8 mouse cellular contexts compared by ENCODE assay signal in the genomic region with DNA sequence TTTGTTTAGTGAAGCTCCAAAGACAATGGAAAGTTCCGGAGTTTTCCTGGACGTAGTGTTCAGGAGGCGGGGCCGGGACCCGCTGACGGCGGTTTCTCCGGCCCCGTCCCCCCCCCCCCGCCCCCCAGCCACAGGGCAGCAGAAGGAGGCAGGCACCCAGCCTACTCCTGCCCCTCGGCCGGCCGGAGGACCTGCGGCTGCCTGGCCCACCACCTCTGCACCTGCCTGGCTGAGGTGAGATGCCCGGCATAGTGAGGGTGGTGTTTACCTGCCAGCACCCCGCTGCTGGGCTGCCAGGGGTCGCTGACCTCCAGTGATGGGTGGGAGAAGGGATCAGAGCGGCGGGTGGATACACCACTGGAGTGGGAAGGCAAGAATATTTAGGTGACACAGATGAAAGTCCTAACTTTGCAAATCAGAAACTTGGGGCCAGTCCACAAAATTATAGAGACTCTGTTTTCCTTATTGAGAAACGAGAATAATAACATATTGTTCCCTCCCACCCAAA. TPM values are rescaled to one million over a fixed set of nuclear protein-coding genes. Genes with fewer than 3 reads are reported as not detected.
A peak's percentile ranks its signal among the peaks of the same experiment; 100 is the strongest.
DNase-seq lines count a peak whose midpoint lies in the region; ATAC-seq lines count a peak whose summit lies in the region.

A gene (plus strand): TSS at position 169 of the 508 bp plus-strand sequence.

- H3K4me2 ChIP-seq in kidney, embryonic 15.5 days = peak within 1 kb of the TSS; percentile 52
- peak within 1 kb of the TSS; percentile 39 for H3K4me2 ChIP-seq in embryonic facial prominence, embryonic 12.5 days (replicated peaks)
- peak within 1 kb of the TSS; percentile 22; the same call in 1 of the 2 replicates for H3K4me2 ChIP-seq in hindbrain, embryonic 11.5 days (replicated peaks; ENCODE audit: low read depth, low read length)
- H3K4me2 ChIP-seq in midbrain, embryonic 14.5 days (ENCODE audit: low read length) = peak within 1 kb of the TSS; percentile 1; the same call in 1 of the 2 replicates

- H3K27ac ChIP-seq in kidney, embryonic 15.5 days = no peak within 1 kb of the TSS
- H3K27ac ChIP-seq in embryonic facial prominence, embryonic 12.5 days = no peak within 1 kb of the TSS
- no peak within 1 kb of the TSS for H3K27ac ChIP-seq in hindbrain, embryonic 11.5 days (ENCODE audit: low read depth, low read length)
- H3K27ac ChIP-seq in midbrain, embryonic 14.5 days (replicated peaks; ENCODE audit: low read depth, low read length) = no peak within 1 kb of the TSS

- no peak for DNase-seq in kidney, postnatal 36 days
- DNase-seq in hindbrain, embryonic 11.5 days (ENCODE audit: low spot score) = no peak
- DNase-seq in midbrain, embryonic 14.5 days = no peak
- no peak for DNase-seq in frontal cortex, postnatal 36 days (ENCODE audit: low spot score in 2 of 2)
- no peak for DNase-seq in spleen, postnatal 4 days (ENCODE audit: low spot score in 2 of 2)
- DNase-seq in testis, postnatal 10 days (ENCODE audit: low spot score) = no peak

- peak within 1 kb of the TSS; percentile 27 for H3K4me3 ChIP-seq in kidney, embryonic 15.5 days (replicated peaks)
- peak within 1 kb of the TSS; percentile 27 for H3K4me3 ChIP-seq in embryonic facial prominence, embryonic 12.5 days
- peak within 1 kb of the TSS; percentile 10; the same call in 1 of the 2 replicates for H3K4me3 ChIP-seq in hindbrain, embryonic 11.5 days (ENCODE audit: low read depth, low read length)
- H3K4me3 ChIP-seq in midbrain, embryonic 14.5 days (replicated peaks; ENCODE audit: low read depth, low read length) = no peak within 1 kb of the TSS

- ATAC-seq in kidney, embryonic 15.5 days (replicated peaks; ENCODE audit: low FRiP score) = peak; percentile 61; the same call in 1 of the 2 replicates
- ATAC-seq in embryonic facial prominence, embryonic 12.5 days (ENCODE audit: insufficient number of reproducible peaks, insufficient read depth, low FRiP score, low TSS enrichment) = 0 out of 2 replicates have a peak, but pooled peaks have one; percentile 47
- ATAC-seq in hindbrain, embryonic 11.5 days (ENCODE audit: low FRiP score) = no peak
- no peak for ATAC-seq in midbrain, embryonic 14.5 days (ENCODE audit: low FRiP score, low TSS enrichment)

- H3K9ac ChIP-seq in kidney, embryonic 15.5 days = no peak within 1 kb of the TSS
- H3K9ac ChIP-seq in embryonic facial prominence, embryonic 12.5 days = 0 out of 2 replicates have a peak within 1 kb of the TSS, but pooled peaks have one; percentile 19
- H3K9ac ChIP-seq in hindbrain, embryonic 11.5 days (ENCODE audit: low read depth, low read length) = no peak within 1 kb of the TSS
- H3K9ac ChIP-seq in midbrain, embryonic 14.5 days (replicated peaks; ENCODE audit: low read length) = no peak within 1 kb of the TSS

- under 1% methylated on average over 20 of the region's 20 CpGs for WGBS in kidney, embryonic 15.5 days
- under 1% methylated on average over 20 of the region's 20 CpGs for WGBS in embryonic facial prominence, embryonic 12.5 days
- WGBS in hindbrain, embryonic 11.5 days = under 1% methylated on average over 20 of the region's 20 CpGs
- 1% methylated on average over 20 of the region's 20 CpGs for WGBS in midbrain, embryonic 14.5 days

- H3K27me3 ChIP-seq in kidney, embryonic 15.5 days = peaks cover 98% of the 10 kb centered on the region
- H3K27me3 ChIP-seq in embryonic facial prominence, embryonic 12.5 days = peaks cover 78% of the 10 kb centered on the region
- peaks cover 95% of the 10 kb centered on the region for H3K27me3 ChIP-seq in hindbrain, embryonic 11.5 days (ENCODE audit: control insufficient read depth, insufficient read depth, low read length)
- H3K27me3 ChIP-seq in midbrain, embryonic 14.5 days (ENCODE audit: control insufficient read depth, insufficient read depth, low read length) = peaks cover 97% of the 10 kb centered on the region

- H3K36me3 ChIP-seq in kidney, embryonic 15.5 days = no peaks in the 10 kb centered on the region
- H3K36me3 ChIP-seq in embryonic facial prominence, embryonic 12.5 days = no peaks in the 10 kb centered on the region
- H3K36me3 ChIP-seq in hindbrain, embryonic 11.5 days (ENCODE audit: control insufficient read depth, insufficient read depth, low read length) = no peaks in the 10 kb centered on the region
- H3K36me3 ChIP-seq in midbrain, embryonic 14.5 days (ENCODE audit: control insufficient read depth, insufficient read depth, low read length) = no peaks in the 10 kb centered on the region

- peaks cover 17% of the 10 kb centered on the region for H3K4me1 ChIP-seq in kidney, embryonic 15.5 days
- H3K4me1 ChIP-seq in embryonic facial prominence, embryonic 12.5 days = peaks cover 3% of the 10 kb centered on the region; the same call in 1 of the 2 replicates
- H3K4me1 ChIP-seq in hindbrain, embryonic 11.5 days (replicated peaks; ENCODE audit: control insufficient read depth, insufficient read depth, low read length) = no peaks in the 10 kb centered on the region; the same call in 1 of the 2 replicates
- H3K4me1 ChIP-seq in midbrain, embryonic 14.5 days (ENCODE audit: control insufficient read depth, insufficient read depth, low read length) = no peaks in the 10 kb centered on the region

- H3K9me3 ChIP-seq in kidney, embryonic 15.5 days (replicated peaks) = no peaks in the 10 kb centered on the region
- no peaks in the 10 kb centered on the region for H3K9me3 ChIP-seq in embryonic facial prominence, embryonic 12.5 days
- no peaks in the 10 kb centered on the region for H3K9me3 ChIP-seq in hindbrain, embryonic 11.5 days (ENCODE audit: control insufficient read depth, low read length)
- no peaks in the 10 kb centered on the region for H3K9me3 ChIP-seq in midbrain, embryonic 14.5 days (ENCODE audit: control insufficient read depth, low read length)

RNA-seq across cellular contexts. Expression of the gene that starts here (rescaled TPM):
- 0.36 and 0.64 TPM in 2 replicates for polyA plus RNA-seq in kidney, embryonic 15.5 days (2015; fragmentation: Nextera tagmentation; extraction: Ambion mirVana)
- 14.5 and 15.2 TPM in 2 replicates for polyA plus RNA-seq in embryonic facial prominence, embryonic 12.5 days (2016; fragmentation: Nextera tagmentation; extraction: Ambion mirVana)
- polyA plus RNA-seq in hindbrain, embryonic 11.5 days (2014; fragmentation: Nextera tagmentation; extraction: Ambion mirVana) = 4.2 and 4.9 TPM in 2 replicates
- 0.13 and 0.92 TPM in 2 replicates for polyA plus RNA-seq in midbrain, embryonic 14.5 days (2014; fragmentation: Nextera tagmentation; extraction: Ambion mirVana)

Comparison
In these comparisons a context has a peak if more than half of its experiments do, and no peak if none do; other contexts are left out.
1. Peak in ATAC-seq, H3K4me3 ChIP-seq and H3K4me2 ChIP-seq in kidney, embryonic 15.5 days; RNA of the gene not detected or under 1 TPM.
2. H3K4me2 ChIP-seq: peak in every context shown above with its lines; median percentile 52 in kidney, embryonic 15.5 days; 39 in embryonic facial prominence, embryonic 12.5 days; 22 in hindbrain, embryonic 11.5 days; 1 in midbrain, embryonic 14.5 days.